Mouse (Mus musculus) hindbrain, embryonic 10.5 days (tissue): ENCODE data around the gene Cd300ld2. TPM values are rescaled to one million over a fixed set of nuclear protein-coding genes. Genes with fewer than 3 reads are reported as not detected.
A peak's percentile ranks its signal among the peaks of the same experiment; 100 is the strongest.
"Not testable (repeated sequence)": the region's sequence is repeated elsewhere in the genome, so short reads cannot be mapped to it uniquely, and the experiment has no call there.

Source experiments
- DNase-seq: peaks from one replicate; pipeline ENCODE4 v3.0.0-alpha.2; 2017; ENCODE audit warnings: low spot score
- H3K27ac ChIP-seq: fragments of 300-500 bp; sonication (generic); 2 replicates; pipeline ENCODE4 v1.5.1; 2016; ENCODE audit warnings: mild to moderate bottlenecking, moderate library complexity
- H3K27me3 ChIP-seq: fragments of 300-500 bp; sonication (generic); 2 replicates; pipeline ENCODE4 v1.6.1; 2016; ENCODE audit warnings: mild to moderate bottlenecking; ENCODE audit not compliant: poor library complexity, insufficient read depth, severe bottlenecking
- H3K36me3 ChIP-seq: fragments of 300-500 bp; sonication (generic); 2 replicates; pipeline ENCODE4 v1.6.1; 2016; ENCODE audit warnings: mild to moderate bottlenecking, moderate library complexity
- H3K4me1 ChIP-seq: fragments of 300-500 bp; sonication (generic); replicated peaks from 2 replicates; pipeline ENCODE4 v1.6.1; 2016; ENCODE audit warnings: mild to moderate bottlenecking
- H3K4me3 ChIP-seq: fragments of 300-500 bp; sonication (generic); 2 replicates; pipeline ENCODE4 v1.5.1; 2016; ENCODE audit warnings: mild to moderate bottlenecking, moderate library complexity
- H3K9me3 ChIP-seq: fragments of 300-500 bp; sonication (generic); 2 replicates; pipeline ENCODE4 v1.6.1; 2016; ENCODE audit warnings: mild to moderate bottlenecking, moderate library complexity
- WGBS: fragments of 180-500 bp; shearing (Covaris S2); methylation state at CpG from one replicate; pipeline ENCODE4 v1.1.7; 2016; 5-methylcytosine and 5-hydroxymethylcytosine counted together
- polyA plus RNA-seq: library from polyadenylated mRNA; unstranded; fragments of >200 nt; fragmentation: Nextera tagmentation; extraction: Ambion mirVana; gene quantifications from 2 replicates; pipeline ENCODE4 v1.2.1, GENCODE M21; 2016

The Cd300ld2 gene
- polyA plus RNA-seq, result not detected in 2 replicates

DNA sequence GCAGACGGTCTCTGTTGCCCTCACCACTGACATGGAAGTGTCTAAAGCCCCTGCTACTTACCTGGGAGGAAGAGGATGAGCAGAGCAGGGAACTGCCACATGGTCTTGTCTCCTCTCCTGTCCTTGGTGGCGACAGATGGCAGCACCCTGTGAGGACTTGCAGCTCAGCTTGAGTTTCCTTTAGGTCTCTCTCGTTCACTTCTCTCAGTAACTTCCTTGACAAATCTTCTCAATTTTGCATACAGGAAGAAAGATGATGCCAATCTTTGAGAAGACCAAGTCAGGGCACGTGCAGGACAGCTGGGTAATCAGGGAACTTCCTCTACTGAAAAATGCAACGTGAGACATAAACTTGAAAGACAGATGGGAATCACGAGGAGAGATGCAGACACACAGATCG, at the start of gene Cd300ld2:
Gene Cd300ld2 (minus strand): TSS at position 101 of the 400 bp plus-strand sequence.
- H3K4me1 ChIP-seq, DNase-seq, H3K27me3 ChIP-seq, H3K27ac ChIP-seq, H3K4me3 ChIP-seq, H3K36me3 ChIP-seq, H3K9me3 ChIP-seq: not testable (repeated sequence)
- no CpG with 5 or more reads among the region's 7 CpGs for WGBS

DNA sequence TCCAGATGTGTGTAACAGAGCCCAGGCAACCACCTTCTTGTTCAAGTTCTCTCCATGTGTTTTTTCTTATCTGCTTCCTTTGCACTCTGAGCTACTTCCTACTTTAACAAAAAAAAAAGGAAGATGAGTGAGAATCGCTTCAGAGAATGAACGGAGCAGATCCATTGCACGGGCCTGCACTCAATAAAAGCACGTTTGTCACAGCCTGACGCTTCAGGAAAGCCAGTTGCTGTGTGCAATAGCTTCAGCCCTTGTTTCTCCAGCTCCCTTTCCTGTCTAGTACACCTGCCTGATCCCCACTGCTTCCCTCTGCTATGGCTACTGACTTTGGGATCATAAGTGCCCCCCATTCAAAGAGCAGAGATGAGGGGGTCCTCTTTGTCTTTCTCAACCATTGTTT, 46.1 kb upstream of the Cd300ld2 start, which contains the start of gene Cd300e:
Gene Cd300e (minus strand): TSS at position 101 of the 400 bp plus-strand sequence.
- no peaks in the 10 kb centered on the region for H3K36me3 ChIP-seq
- no peaks in the 10 kb centered on the region for H3K9me3 ChIP-seq
- 44% methylated on average over 5 of the region's 5 CpGs for WGBS
- peaks cover 15% of the 10 kb centered on the region for H3K27me3 ChIP-seq
- no peak for DNase-seq
- no peak within 1 kb of the TSS for H3K4me3 ChIP-seq
- peaks cover 16% of the 10 kb centered on the region; the same call in 1 of the 2 replicates for H3K4me1 ChIP-seq
- H3K27ac ChIP-seq, result no peak within 1 kb of the TSS

GRCm38 (mm10) chr11:115059797-115060196, 43.8 kb upstream of the Cd300ld2 start:
- DNase-seq, result no peak
- Histone ChIP-seq H3K4me3 (no peak overlapping the region), H3K27ac (no peak overlapping the region), H3K36me3 (no peaks in the 10 kb centered on the region), H3K9me3 (no peaks in the 10 kb centered on the region), H3K27me3 (peaks cover 4% of the 10 kb centered on the region; the same call in 1 of the 2 replicates), H3K4me1 (peaks cover 16% of the 10 kb centered on the region; the same call in 1 of the 2 replicates)
- 81% methylated on average over 2 of the region's 2 CpGs for WGBS

DNA sequence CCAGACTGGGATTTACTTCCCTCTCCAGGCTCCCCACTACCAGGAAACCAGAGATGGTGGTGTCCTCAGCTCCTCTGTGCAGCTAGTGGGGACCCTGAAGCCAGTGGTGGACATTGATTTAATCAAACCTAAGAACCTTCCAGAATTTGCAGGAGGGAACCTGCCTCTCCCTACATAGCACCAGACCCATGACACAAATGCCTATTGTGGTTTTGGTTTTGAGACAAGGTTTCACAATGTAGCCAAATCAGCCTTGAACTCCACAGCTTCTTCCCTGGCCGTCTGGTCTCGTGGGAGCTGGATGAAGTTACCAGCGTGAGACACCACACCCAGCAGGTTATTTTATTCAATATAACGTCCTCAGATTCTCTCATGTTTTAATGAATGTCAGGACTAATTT, 42.7 kb upstream of the Cd300ld2 start:
- Histone ChIP-seq H3K4me1 (peaks cover 14% of the 10 kb centered on the region; the same call in 1 of the 2 replicates), H3K27ac (no peak overlapping the region), H3K9me3 (no peaks in the 10 kb centered on the region), H3K4me3 (no peak overlapping the region), H3K36me3 (no peaks in the 10 kb centered on the region), H3K27me3 (peaks cover 4% of the 10 kb centered on the region; the same call in 1 of the 2 replicates)
- 75% methylated on average over 4 of the region's 4 CpGs for WGBS
- no peak for DNase-seq

DNA sequence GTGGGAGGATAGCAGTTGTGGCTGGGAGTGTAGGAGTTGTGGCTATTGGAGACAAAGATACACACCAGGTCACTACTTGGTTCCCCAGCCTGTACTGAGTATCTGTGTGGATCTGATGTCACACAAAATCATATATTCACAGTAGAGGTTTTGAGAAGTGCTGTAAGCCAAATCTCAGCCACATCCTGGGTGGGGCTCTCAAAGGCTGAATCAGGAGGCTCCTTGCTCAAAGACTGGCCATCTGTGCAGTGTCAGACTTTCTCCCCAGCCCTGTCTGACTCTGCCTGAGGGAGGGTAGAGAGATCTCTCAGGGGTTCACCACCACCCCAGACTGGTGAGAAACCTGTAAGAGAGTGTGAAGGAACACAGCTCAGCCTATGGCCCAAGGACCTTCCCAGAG, 38.5 kb upstream of the Cd300ld2 start:
- Histone ChIP-seq H3K4me1 (no peaks in the 10 kb centered on the region), H3K27me3 (no peaks in the 10 kb centered on the region; the same call in 1 of the 2 replicates), H3K9me3 (no peaks in the 10 kb centered on the region), H3K36me3 (no peaks in the 10 kb centered on the region), H3K4me3 (no peak overlapping the region), H3K27ac (no peak overlapping the region)
- no peak for DNase-seq

DNA sequence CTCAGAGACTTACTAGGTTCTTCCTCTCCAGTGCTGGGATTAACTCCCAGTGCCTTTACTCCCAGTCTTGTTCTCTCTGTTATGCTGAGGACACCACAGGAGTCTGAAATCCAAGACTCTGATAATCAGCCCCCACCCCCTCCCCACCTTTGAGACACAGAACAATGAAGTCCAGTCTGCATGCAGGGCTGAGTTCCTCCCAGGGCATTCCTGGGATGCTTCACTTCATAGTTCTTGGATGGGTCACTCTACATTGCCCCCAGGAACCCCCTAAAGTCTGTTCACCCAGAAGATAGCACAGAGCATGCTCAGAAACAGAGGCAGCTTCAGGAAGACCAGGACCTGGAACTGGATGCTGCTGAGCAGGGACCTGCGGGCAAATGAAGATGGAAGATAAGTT, 37.0 kb upstream of the Cd300ld2 start:
- no peaks in the 10 kb centered on the region for H3K36me3 ChIP-seq
- no peaks in the 10 kb centered on the region for H3K9me3 ChIP-seq
- DNase-seq, result no peak
- H3K4me1 ChIP-seq, result no peaks in the 10 kb centered on the region
- 94% methylated on average over 1 of the region's 1 CpGs for WGBS
- H3K4me3 ChIP-seq, result no peak overlapping the region
- no peaks in the 10 kb centered on the region; the same call in 1 of the 2 replicates for H3K27me3 ChIP-seq
- H3K27ac ChIP-seq, result no peak overlapping the region

DNA sequence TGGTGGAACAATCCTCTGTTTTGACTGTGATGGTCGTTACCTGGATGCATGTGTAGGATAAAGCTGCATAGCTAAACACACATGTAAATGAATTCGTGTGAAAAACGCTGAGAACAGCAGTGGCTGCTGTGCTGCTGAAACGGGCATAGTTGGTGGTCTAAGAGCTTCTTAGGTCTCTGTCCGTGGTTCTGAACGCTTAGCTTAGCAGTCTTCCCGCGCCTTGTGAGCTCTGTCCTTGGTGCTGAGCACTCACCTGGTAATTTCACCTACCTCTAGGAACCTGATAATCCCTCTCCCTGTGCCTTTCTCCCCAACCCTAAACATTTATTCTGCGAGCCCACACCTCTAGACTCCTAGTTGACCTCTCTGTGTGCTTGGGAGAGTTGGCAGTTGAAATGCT, 36.2 kb upstream of the Cd300ld2 start:
- H3K9me3 ChIP-seq, result no peaks in the 10 kb centered on the region
- peak; percentile 48 for DNase-seq
- H3K4me3 ChIP-seq, result no peak overlapping the region
- no peaks in the 10 kb centered on the region for H3K36me3 ChIP-seq
- H3K4me1 ChIP-seq, result no peaks in the 10 kb centered on the region
- H3K27ac ChIP-seq, result no peak overlapping the region
- 5% methylated on average over 9 of the region's 9 CpGs for WGBS
- H3K27me3 ChIP-seq, result no peaks in the 10 kb centered on the region; the same call in 1 of the 2 replicates

GRCm38 (mm10) chr11:115049282-115049895, 33.4 kb upstream of the Cd300ld2 start:
- Histone ChIP-seq H3K4me3 (no peak overlapping the region), H3K4me1 (no peaks in the 10 kb centered on the region), H3K27ac (no peak overlapping the region), H3K9me3 (no peaks in the 10 kb centered on the region), H3K27me3 (no peaks in the 10 kb centered on the region; the same call in 1 of the 2 replicates), H3K36me3 (no peaks in the 10 kb centered on the region)
- DNase-seq, result no peak
- WGBS, result 48% methylated on average over 3 of the region's 3 CpGs

- H3K9me3 ChIP-seq, result no peaks in the 10 kb centered on the region
- WGBS, result 74% methylated on average over 2 of the region's 2 CpGs
- H3K36me3 ChIP-seq, result no peaks in the 10 kb centered on the region
- H3K27ac ChIP-seq, result no peak within 1 kb of the TSS
- no peak within 1 kb of the TSS for H3K4me3 ChIP-seq
- H3K4me1 ChIP-seq, result no peaks in the 10 kb centered on the region
- no peak for DNase-seq
- no peaks in the 10 kb centered on the region; the same call in 1 of the 2 replicates for H3K27me3 ChIP-seq
Observed at GRCm38 (mm10) chr11:115048259-115048658, 32.3 kb upstream of the Cd300ld2 start, which contains the start of gene Cd300ld3. Gene Cd300ld3 (minus strand): TSS chr11:115048409.

DNA sequence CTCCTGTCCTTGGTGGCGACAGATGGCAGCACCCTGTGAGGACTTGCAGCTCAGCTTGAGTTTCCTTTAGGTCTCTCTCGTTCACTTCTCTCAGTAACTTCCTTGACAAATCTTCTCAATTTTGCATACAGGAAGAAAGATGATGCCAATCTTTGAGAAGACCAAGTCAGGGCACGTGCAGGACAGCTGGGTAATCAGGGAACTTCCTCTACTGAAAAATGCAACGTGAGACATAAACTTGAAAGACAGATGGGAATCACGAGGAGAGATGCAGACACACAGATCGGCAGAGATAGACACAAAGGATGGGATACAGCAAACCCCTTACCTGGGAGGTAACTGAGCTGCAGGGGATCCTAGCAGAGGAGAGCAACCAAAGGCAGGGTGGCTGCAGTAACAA, 21.7 kb upstream of the Cd300ld2 start, which contains the start of gene Cd300ld5:
Gene Cd300ld5 (minus strand): TSS at position 101 of the 400 bp plus-strand sequence.
- not testable (repeated sequence) for H3K27ac ChIP-seq, DNase-seq, H3K4me1 ChIP-seq, H3K9me3 ChIP-seq, H3K36me3 ChIP-seq, H3K27me3 ChIP-seq, H3K4me3 ChIP-seq
- no CpG with 5 or more reads among the region's 6 CpGs for WGBS

GRCm38 (mm10) chr11:115026912-115027311, 10.9 kb upstream of the Cd300ld2 start, which contains the start of gene Cd300ld4:
Gene Cd300ld4 (minus strand): TSS chr11:115027012.
- H3K9me3 ChIP-seq, DNase-seq, H3K4me3 ChIP-seq, H3K36me3 ChIP-seq, H3K4me1 ChIP-seq, H3K27ac ChIP-seq, H3K27me3 ChIP-seq: not testable (repeated sequence)
- no CpG with 5 or more reads among the region's 6 CpGs for whole genome bisulfite sequencing

- no peak overlapping the region for H3K4me3 ChIP-seq
- H3K9me3 ChIP-seq, result no peaks in the 10 kb centered on the region
- DNase-seq, result no peak
- 92% methylated on average over 5 of the region's 5 CpGs for WGBS
- H3K4me1 ChIP-seq, result no peaks in the 10 kb centered on the region
- H3K27me3 ChIP-seq, result no peaks in the 10 kb centered on the region
- no peaks in the 10 kb centered on the region for H3K36me3 ChIP-seq
- H3K27ac ChIP-seq, result no peak overlapping the region
Observed at GRCm38 (mm10) chr11:115004070-115004469, 11.9 kb downstream of the Cd300ld2 start.

GRCm38 (mm10) chr11:115001474-115002040, 14.4 kb downstream of the Cd300ld2 start, which contains the start of gene Cd300c2:
Gene Cd300c2 (minus strand): TSS chr11:115001880.
- Histone ChIP-seq H3K4me3 (no peak within 1 kb of the TSS), H3K27me3 (no peaks in the 10 kb centered on the region), H3K27ac (no peak within 1 kb of the TSS), H3K36me3 (no peaks in the 10 kb centered on the region), H3K4me1 (no peaks in the 10 kb centered on the region), H3K9me3 (no peaks in the 10 kb centered on the region)
- no peak for DNase-seq
- WGBS, result 85% methylated on average over 7 of the region's 7 CpGs
